Mouse (Mus musculus): ENCODE measurements at regions not wholly inside any gene's neighbourhood (a gene's known extent, or its start where the extent isn't known, plus 50 kb on each side); places are given as distances from the start of the nearest gene placed in this dataset.

DNA sequence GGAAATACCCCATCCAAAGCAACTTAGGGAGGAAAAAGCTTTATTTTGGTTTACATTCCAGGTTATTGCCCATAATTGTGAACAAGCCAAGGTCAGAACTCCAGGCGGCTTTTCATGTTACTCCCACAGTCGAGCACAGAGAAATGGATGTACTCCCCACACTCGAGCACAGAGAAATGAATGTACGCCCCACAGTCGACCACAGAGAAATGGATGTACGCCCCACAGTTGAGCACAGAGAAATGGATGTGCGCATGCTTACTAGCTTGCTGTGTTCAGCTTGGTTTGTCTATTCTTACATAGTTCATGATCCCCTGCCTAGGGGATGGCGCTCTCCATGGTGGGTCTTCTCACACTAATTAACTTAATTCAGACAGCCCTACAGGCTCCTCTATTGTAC is 219.2 kb downstream of the Hhipl2 start:
- no peak overlapping the region for H3K4me2 ChIP-seq (replicated peaks; ENCODE audit: low read depth, low read length)
- ATAC-seq (no peak), DNase-seq (ENCODE audit: low spot score) (no peak)
- H3K27me3 ChIP-seq (replicated peaks; ENCODE audit: insufficient read depth, low read length) = no peaks in the 10 kb centered on the region
- no peak overlapping the region for H3K27ac ChIP-seq (ENCODE audit: low read length)
- no peaks in the 10 kb centered on the region for H3K9me3 ChIP-seq (ENCODE audit: low read length)
- no peak overlapping the region for H3K9ac ChIP-seq (replicated peaks; ENCODE audit: low read depth)
- 86% methylated on average over 8 of the region's 8 CpGs for WGBS
- no peaks in the 10 kb centered on the region for H3K36me3 ChIP-seq (ENCODE audit: insufficient read depth, low read length)
- no peak overlapping the region for H3K4me3 ChIP-seq (ENCODE audit: low read depth, low read length)
- TF ChIP-seq EP300 (IDR thresholded peaks at IDR 0.05) (no peak), CTCF (IDR thresholded peaks at IDR 0.05) (no peak)
- no peaks in the 10 kb centered on the region for H3K4me1 ChIP-seq (ENCODE audit: insufficient read depth, low read depth, low read length)

DNA sequence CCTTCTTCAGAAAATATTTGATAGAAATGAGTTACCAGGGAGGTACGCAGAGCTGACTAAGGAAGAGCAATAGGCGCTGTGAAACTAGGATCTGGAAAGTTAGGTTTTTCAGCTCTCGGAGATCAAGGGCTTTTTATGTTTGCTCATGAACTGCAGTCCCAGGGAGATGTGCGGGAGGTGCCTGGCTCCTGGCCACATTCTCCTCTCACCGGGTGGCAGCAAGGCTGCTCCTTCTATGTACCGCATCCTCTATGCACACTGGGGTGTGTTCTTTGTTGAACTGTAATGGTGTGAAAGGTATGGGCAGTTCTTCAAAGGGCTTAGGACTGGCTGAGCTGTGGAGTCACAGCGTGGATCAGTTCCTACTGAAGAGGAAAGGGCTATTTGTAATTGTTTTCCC is 221.3 kb downstream of the Hhipl2 start:
- TF ChIP-seq EP300 (IDR thresholded peaks at IDR 0.05) (no peak), CTCF (IDR thresholded peaks at IDR 0.05) (no peak)
- Histone ChIP-seq H3K9me3 (ENCODE audit: low read length) (no peaks in the 10 kb centered on the region), H3K27ac (ENCODE audit: low read length) (no peak overlapping the region), H3K36me3 (ENCODE audit: insufficient read depth, low read length) (no peaks in the 10 kb centered on the region), H3K4me1 (ENCODE audit: insufficient read depth, low read depth, low read length) (no peaks in the 10 kb centered on the region), H3K4me2 (replicated peaks; ENCODE audit: low read depth, low read length) (no peak overlapping the region), H3K9ac (replicated peaks; ENCODE audit: low read depth) (no peak overlapping the region), H3K27me3 (replicated peaks; ENCODE audit: insufficient read depth, low read length) (no peaks in the 10 kb centered on the region), H3K4me3 (ENCODE audit: low read depth, low read length) (no peak overlapping the region)
- DNase-seq (ENCODE audit: low spot score) = peak; percentile 24
- no peak; the same call in 1 of the 2 replicates for ATAC-seq
- WGBS = 25% methylated on average over 7 of the region's 7 CpGs

DNA sequence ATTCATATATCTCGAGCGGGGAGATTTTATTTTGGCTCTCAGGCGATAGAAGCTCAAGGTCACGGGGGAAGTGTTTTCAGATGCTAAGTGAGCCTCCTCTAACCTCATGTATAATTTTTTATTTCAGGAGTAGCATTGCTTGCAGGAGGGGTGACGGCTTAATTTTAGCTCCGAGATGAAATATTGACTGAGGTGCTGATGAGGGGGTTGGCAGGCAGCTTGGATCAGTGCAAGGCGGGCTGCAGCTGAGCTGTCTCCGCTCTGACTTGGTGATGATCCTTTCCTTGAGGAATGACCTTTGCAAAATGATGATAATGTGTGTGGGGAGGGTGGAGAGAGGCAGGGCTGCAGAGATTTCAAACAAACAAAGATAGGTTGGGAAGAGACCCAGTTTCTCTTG is 222.6 kb downstream of the Hhipl2 start:
- TF ChIP-seq EP300 (IDR thresholded peaks at IDR 0.05) (no peak), CTCF (IDR thresholded peaks at IDR 0.05) (no peak)
- H3K9me3 ChIP-seq (ENCODE audit: low read length) = no peaks in the 10 kb centered on the region
- ATAC-seq = peak; percentile 41; the same call in 1 of the 2 replicates
- no peak overlapping the region for H3K4me2 ChIP-seq (replicated peaks; ENCODE audit: low read depth, low read length)
- no peaks in the 10 kb centered on the region for H3K4me1 ChIP-seq (ENCODE audit: insufficient read depth, low read depth, low read length)
- H3K9ac ChIP-seq (replicated peaks; ENCODE audit: low read depth) = no peak overlapping the region
- no peaks in the 10 kb centered on the region for H3K36me3 ChIP-seq (ENCODE audit: insufficient read depth, low read length)
- peak; percentile 32 for DNase-seq (ENCODE audit: low spot score)
- 42% methylated on average over 8 of the region's 8 CpGs for WGBS
- H3K27me3 ChIP-seq (replicated peaks; ENCODE audit: insufficient read depth, low read length) = no peaks in the 10 kb centered on the region
- no peak overlapping the region for H3K4me3 ChIP-seq (ENCODE audit: low read depth, low read length)
- no peak overlapping the region for H3K27ac ChIP-seq (ENCODE audit: low read length)

DNA sequence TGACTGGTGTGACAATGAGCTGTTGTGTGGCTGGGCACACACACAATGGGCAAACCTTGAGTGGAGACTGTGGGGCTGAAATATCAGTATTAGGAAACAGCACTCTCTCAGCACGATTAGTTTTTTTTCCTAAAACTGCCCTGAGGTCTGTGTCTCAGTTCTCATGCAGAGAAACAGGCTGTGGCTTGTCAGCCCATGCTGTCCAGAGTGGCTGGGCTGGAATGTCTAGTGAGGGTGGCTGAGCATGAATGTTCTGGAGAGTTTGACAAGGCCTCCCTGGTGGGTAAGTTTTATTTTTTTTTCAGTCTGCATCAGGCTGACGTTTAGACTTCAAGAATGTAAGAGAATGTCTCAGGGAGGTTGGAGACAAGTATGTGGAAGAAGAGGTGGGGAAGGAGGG is 226.0 kb downstream of the Hhipl2 start:
- DNase-seq (ENCODE audit: low spot score) (peak; percentile 55), ATAC-seq (peak; percentile 33; the same call in 1 of the 2 replicates)
- TF ChIP-seq EP300 (IDR thresholded peaks at IDR 0.05) (no peak), CTCF (IDR thresholded peaks at IDR 0.05) (no peak)
- no peak overlapping the region for H3K9ac ChIP-seq (replicated peaks; ENCODE audit: low read depth)
- H3K27me3 ChIP-seq (replicated peaks; ENCODE audit: insufficient read depth, low read length) = no peaks in the 10 kb centered on the region
- H3K4me2 ChIP-seq (replicated peaks; ENCODE audit: low read depth, low read length) = no peak overlapping the region
- no peaks in the 10 kb centered on the region for H3K9me3 ChIP-seq (ENCODE audit: low read length)
- H3K4me1 ChIP-seq (ENCODE audit: insufficient read depth, low read depth, low read length) = no peaks in the 10 kb centered on the region
- H3K4me3 ChIP-seq (ENCODE audit: low read depth, low read length) = no peak overlapping the region
- 15% methylated on average over 2 of the region's 2 CpGs for WGBS
- H3K36me3 ChIP-seq (ENCODE audit: insufficient read depth, low read length) = no peaks in the 10 kb centered on the region
- H3K27ac ChIP-seq (ENCODE audit: low read length) = no peak overlapping the region

DNA sequence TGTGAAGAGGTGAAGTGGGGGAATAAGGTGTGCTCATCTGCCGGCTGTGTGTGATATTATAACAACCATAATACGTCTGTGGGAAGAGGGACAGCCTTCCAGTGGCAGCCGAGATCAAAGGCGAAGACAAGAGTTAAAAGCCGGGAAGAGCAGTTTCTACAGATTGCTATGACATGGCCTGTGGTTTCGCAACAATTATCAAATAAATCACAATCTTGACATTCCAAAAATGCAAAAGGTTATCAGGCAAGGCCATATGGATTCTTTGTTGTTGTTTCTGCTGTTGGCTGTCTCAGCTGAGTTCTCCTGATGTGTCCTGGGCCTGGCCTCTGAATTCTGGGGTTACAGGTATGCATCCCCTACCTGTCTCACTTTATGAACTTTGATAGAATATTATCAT is 235.9 kb downstream of the Hhipl2 start:
- Histone ChIP-seq H3K36me3 (ENCODE audit: insufficient read depth, low read length) (no peaks in the 10 kb centered on the region), H3K4me1 (ENCODE audit: insufficient read depth, low read depth, low read length) (no peaks in the 10 kb centered on the region), H3K27ac (ENCODE audit: low read length) (no peak overlapping the region), H3K4me3 (ENCODE audit: low read depth, low read length) (no peak overlapping the region), H3K9ac (replicated peaks; ENCODE audit: low read depth) (no peak overlapping the region), H3K9me3 (ENCODE audit: low read length) (no peaks in the 10 kb centered on the region), H3K4me2 (replicated peaks; ENCODE audit: low read depth, low read length) (no peak overlapping the region), H3K27me3 (replicated peaks; ENCODE audit: insufficient read depth, low read length) (no peaks in the 10 kb centered on the region)
- TF ChIP-seq CTCF (IDR thresholded peaks at IDR 0.05) = no peak
- no peak for TF ChIP-seq EP300 (IDR thresholded peaks at IDR 0.05)
- WGBS = 24% methylated on average over 6 of the region's 6 CpGs
- ATAC-seq (no peak), DNase-seq (ENCODE audit: low spot score) (no peak)

DNA sequence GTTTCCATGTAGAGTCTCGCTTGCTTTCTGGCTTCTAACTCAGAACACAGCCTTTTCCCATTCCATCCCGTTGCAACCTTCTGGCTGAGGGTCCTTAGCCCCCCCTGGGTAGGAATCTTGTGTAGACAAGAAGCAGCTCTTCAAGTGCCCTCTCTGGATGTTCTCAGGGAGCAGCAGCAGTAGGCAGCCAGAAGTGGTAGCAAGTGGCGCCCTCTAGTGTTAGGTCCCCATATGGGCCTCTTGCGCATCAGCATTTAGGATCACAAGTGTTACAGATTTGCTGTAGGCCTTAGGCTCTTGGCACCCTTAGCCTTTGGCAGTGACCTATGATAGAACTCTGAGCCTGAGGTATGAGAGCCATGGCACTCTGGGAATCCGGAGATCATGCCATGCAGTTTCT is 239.0 kb downstream of the Hhipl2 start:
- Histone ChIP-seq H3K9ac (replicated peaks; ENCODE audit: low read depth) (no peak overlapping the region), H3K36me3 (ENCODE audit: insufficient read depth, low read length) (no peaks in the 10 kb centered on the region), H3K9me3 (ENCODE audit: low read length) (no peaks in the 10 kb centered on the region), H3K27me3 (replicated peaks; ENCODE audit: insufficient read depth, low read length) (no peaks in the 10 kb centered on the region), H3K27ac (ENCODE audit: low read length) (no peak overlapping the region), H3K4me1 (ENCODE audit: insufficient read depth, low read depth, low read length) (no peaks in the 10 kb centered on the region), H3K4me2 (replicated peaks; ENCODE audit: low read depth, low read length) (no peak overlapping the region), H3K4me3 (ENCODE audit: low read depth, low read length) (no peak overlapping the region)
- TF ChIP-seq CTCF (IDR thresholded peaks at IDR 0.05) (peak; percentile 83), EP300 (IDR thresholded peaks at IDR 0.05) (no peak)
- ATAC-seq = no peak
- peak; percentile 67 for DNase-seq (ENCODE audit: low spot score)
- 48% methylated on average over 5 of the region's 5 CpGs for WGBS

DNA sequence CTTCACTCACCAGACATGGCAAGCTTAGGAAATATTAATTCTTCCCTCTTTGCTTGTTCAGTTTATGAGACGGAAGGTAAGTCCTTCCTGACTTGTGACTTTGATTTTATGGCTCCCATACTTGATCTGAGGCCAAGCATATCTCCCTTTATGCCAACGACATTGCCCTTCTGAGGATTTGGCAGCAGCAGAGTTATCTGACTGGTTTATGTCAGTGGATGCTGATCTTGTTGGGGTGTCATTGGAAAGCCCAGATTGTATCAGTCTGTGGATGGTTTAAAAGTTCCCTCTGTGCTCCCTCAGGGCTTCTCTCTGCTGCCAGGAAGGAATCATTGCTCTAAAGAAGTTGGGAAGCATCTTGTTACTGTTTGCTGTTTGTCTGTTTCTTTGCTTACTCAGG is 242.5 kb downstream of the Hhipl2 start:
- TF ChIP-seq EP300 (IDR thresholded peaks at IDR 0.05) (no peak), CTCF (IDR thresholded peaks at IDR 0.05) (no peak)
- no peak for ATAC-seq
- H3K4me1 ChIP-seq (ENCODE audit: insufficient read depth, low read depth, low read length) = no peaks in the 10 kb centered on the region

More for the DNA sequence above, 242.5 kb downstream of the Hhipl2 start:
- Histone ChIP-seq H3K4me3 (ENCODE audit: low read depth, low read length) (no peak overlapping the region), H3K4me2 (replicated peaks; ENCODE audit: low read depth, low read length) (no peak overlapping the region), H3K27ac (ENCODE audit: low read length) (no peak overlapping the region), H3K9me3 (ENCODE audit: low read length) (no peaks in the 10 kb centered on the region), H3K9ac (replicated peaks; ENCODE audit: low read depth) (no peak overlapping the region), H3K36me3 (ENCODE audit: insufficient read depth, low read length) (no peaks in the 10 kb centered on the region), H3K27me3 (replicated peaks; ENCODE audit: insufficient read depth, low read length) (no peaks in the 10 kb centered on the region)
- WGBS = 70% methylated on average over 2 of the region's 2 CpGs
- no peak for DNase-seq (ENCODE audit: low spot score)

Measured in lung, postnatal 0 days (tissue).